Mouse (Mus musculus) Patski (cell line): ENCODE results near the gene Usp2. TPM values are rescaled to one million over a fixed set of nuclear protein-coding genes. Genes with fewer than 3 reads are reported as not detected.

ENCODE experiments used
- ATAC-seq: fragments of 100-300 bp; one replicate; pipeline ENCODE4 v1.8.0; 2021
- CTCF ChIA-PET: fragments of 350-600 bp; sonication (Branson Sonifier 250); formaldehyde crosslinking; loops from one replicate; lab custom pipeline; 2022; ENCODE audit warnings: inconsistent platforms; lab: Charles Lee
- POLR2A ChIA-PET: fragments of 350-600 bp; sonication (Branson Sonifier 250); formaldehyde crosslinking; loops from one replicate; lab custom pipeline; 2022; ENCODE audit warnings: antibody characterized with exemption, inconsistent platforms; lab: Charles Lee
- DNase-seq: peaks from one replicate; pipeline ENCODE4 v3.0.0-alpha.2; 2011; ENCODE audit warnings: low read depth, low spot score
- H3K27me3 ChIP-seq: fragments of 371-371 bp; one replicate; pipeline ENCODE4 v1.5.1; 2021
- CTCF ChIP-seq: fragments of 100-300 bp; IDR thresholded peaks from one replicate; pipeline ENCODE4 v1.5.1; 2021
- in situ Hi-C: fragments of 300-500 bp; cut with MboI; formaldehyde crosslinking; loops from 3 replicates; pipeline ENCODE4 v1.11.1; 2018; ENCODE audit warnings: low pct_unique_long_range_greater_than_20kb, mixed read lengths
- polyA plus RNA-seq: library from polyadenylated mRNA; unstranded; gene quantifications from one replicate; pipeline ENCODE4 v1.2.3, GENCODE M21; 2021

The Usp2 gene
- polyA plus RNA-seq, 1 experiment from 2014 or later = 1.7 TPM

DNA sequence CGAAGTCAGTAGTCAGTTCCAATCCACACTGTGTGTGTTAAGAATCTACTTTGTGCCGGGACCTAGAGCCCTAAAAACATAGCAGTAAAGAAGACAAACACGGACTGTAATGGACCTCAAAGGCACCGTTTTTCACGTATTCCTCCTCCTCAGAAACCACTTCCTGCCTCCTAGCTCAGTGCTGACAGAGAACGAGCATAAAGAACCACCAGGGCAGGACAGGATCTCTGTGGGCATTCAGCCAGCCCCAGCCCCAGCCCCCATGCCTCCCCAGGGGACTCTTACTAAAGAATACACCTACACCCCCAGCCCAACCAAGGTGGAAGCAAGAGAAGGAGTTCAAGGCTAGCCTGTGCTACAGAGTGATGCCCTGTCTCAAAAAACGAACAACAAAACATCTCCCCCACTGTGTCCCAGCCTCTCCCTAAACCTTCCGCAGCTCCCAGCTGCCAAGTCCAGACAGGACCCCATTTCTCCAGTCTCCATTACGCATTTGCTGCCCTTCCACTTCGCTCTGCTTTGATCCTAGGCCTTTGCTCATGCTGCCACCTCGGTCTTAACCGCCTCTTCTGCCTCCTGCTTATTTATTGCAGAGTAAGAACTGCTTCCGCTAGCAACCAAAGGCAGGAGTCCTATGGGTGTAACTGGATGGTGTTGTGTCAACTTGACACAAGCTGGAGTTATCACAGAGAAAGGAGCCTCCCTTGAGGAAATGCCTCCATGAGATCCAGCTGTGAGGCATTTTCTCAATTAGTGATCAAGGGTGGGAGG, 32.7 kb upstream of the Usp2 start:
- DNase-seq (no peak), ATAC-seq (no peak)
- ChIA-PET CTCF (no interaction called here), POLR2A (no interaction called here)
- H3K27me3 ChIP-seq = no peaks in the 10 kb centered on the region
- in situ Hi-C loops = no loop called here
- no peak for TF ChIP-seq CTCF

DNA sequence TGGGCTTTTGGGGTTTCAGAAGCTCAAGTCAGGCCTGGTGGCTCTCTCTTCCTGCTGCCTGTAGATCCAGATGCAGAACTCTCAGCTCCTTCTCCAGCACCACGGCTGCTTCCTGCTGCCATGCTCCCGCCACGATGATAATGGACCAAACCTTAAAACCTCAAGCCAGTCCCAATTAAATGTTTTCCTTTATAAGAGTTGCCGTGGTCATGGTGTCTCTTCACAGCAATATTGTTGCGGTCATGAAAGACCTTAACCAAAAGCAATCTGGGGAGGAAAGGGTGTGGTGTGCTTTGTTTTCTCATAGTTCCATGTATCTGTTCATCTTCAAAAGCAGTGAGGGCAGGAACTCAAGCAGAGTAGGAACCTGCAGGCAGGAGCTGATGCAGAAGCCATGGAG, 29.7 kb upstream of the Usp2 start:
- ATAC-seq (no peak), DNase-seq (no peak)
- H3K27me3 ChIP-seq = no peaks in the 10 kb centered on the region
- CTCF ChIA-PET = no interaction called here
- no peak for TF ChIP-seq CTCF
- POLR2A ChIA-PET = no interaction called here
- in situ Hi-C loops = no loop called here

DNA sequence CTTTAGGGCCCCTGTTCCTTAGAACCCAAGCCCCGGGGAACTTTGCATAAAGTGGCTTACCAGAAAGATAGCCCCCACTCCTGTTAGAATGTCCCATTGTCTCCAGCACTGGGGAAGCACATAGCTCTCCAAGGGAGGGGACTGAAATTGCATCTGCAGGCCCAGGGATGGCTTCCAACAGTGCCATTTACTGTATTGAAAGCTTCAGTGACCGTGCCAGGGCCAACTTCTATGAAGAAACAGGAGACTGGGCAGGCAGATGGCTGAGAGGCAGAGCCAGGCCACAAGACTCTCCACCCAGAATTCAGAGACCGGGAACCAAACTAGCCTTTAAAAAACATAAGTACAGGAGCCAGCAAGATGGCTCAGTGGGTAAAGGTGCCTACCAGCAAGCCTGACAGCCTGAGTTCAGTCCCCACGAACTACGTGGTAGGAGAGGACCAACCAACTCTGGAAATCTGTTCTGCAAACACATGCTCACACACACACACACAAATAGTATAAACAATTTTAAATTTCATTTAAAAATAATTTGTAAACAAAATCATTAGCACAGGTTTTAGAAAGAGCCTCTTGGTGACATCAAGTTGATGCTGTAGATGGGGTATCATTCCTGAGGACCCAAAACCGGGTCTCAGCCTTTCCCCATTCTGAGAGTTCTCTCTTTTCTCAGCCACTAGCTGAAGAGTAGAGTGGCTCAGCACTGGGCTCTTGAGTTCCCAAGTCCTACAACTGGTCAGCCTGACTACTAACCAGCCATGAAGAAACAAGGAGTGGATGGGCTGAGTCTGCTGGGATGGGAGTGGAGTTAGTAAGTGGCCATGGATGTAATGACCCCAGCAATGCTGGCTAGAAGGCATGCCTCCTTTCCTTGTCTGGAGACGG, 25.1 kb upstream of the Usp2 start:
- TF ChIP-seq CTCF = no peak
- no peaks in the 10 kb centered on the region for H3K27me3 ChIP-seq
- DNase-seq (no peak), ATAC-seq (no peak)
- in situ Hi-C loops = no loop called here
- CTCF ChIA-PET = interaction anchor here (1.8 kb wide), 1 partner anchor 12 kb away, joined by 7 read pairs; no protein-coding TSS in a partner anchor
- POLR2A ChIA-PET = interaction anchor here (0.6 kb wide), 2 partner anchors 87 to 1066 kb away, joined by 3 to 4 read pairs; no protein-coding TSS in a partner anchor

DNA sequence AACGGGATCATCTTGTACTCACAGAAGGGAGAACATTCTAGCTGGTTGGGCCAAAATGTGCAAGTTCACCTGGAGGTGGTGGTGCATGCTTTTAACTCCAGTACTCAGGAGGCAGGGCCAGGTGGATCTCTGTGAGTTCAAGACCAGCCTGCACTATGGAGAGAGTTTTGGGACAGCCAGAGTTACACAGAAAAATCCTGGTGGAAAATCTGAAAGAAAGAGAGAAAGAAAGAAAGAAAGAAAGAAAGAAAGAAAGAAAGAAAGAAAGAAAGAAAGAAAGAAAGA, 24.5 kb upstream of the Usp2 start:
- no peak for TF ChIP-seq CTCF
- POLR2A ChIA-PET = interaction anchor here (0.6 kb wide), 2 partner anchors 86 to 1066 kb away, joined by 3 to 4 read pairs; no protein-coding TSS in a partner anchor
- CTCF ChIA-PET = no interaction called here
- DNase-seq = no peak
- no peaks in the 10 kb centered on the region for H3K27me3 ChIP-seq
- in situ Hi-C loops = no loop called here
- no peak for ATAC-seq

DNA sequence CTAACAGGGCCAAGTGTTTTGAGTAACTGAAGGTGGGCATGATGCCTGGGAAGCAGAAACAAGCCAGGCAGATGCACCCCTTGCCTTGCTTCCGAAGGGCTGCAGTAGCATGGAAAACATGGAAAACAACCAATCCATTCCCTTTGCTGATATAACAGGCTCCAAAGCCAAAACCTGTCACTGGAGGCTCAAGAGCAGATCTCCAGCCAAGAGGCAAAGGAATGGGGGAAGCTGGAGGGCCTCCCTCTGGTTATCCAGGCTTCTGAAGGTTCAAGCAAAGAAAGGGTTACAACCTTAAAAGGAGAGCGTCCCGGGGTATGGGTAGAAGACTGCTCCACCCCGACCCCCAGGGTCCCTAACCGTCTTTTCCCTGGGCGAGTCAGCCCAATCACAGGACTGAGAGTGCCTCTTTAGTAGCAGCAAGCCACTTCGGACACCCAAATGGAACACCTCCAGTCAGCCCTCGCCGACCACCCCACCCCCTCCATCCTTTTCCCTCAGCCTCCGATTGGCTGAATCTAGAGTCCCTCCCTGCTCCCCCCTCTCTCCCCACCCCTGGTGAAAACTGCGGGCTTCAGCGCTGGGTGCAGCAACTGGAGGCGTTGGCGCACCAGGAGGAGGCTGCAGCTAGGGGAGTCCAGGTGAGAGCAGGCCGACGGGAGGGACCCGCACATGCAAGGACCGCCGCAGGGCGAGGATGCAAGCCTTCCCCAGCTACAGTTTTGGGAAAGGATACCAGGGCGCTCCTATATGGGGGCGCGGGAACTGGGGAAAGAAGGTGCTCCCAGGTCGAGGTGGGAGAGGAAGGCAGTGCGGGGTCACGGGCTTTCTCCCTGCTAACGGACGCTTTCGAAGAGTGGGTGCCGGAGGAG, 23.7 kb upstream of the Usp2 start, which contains the start of gene Thy1:
Gene Thy1 (plus strand): TSS at position 549 of the 872 bp plus-strand sequence.
- in situ Hi-C loops = no loop called here
- H3K27me3 ChIP-seq = no peaks in the 10 kb centered on the region
- DNase-seq (no peak), ATAC-seq (no peak)
- CTCF ChIA-PET = no interaction called here
- no peak for TF ChIP-seq CTCF
- POLR2A ChIA-PET = interaction anchor here (0.6 kb wide), 1 partner anchor 340 kb away, joined by 3 read pairs; no protein-coding TSS in a partner anchor

DNA sequence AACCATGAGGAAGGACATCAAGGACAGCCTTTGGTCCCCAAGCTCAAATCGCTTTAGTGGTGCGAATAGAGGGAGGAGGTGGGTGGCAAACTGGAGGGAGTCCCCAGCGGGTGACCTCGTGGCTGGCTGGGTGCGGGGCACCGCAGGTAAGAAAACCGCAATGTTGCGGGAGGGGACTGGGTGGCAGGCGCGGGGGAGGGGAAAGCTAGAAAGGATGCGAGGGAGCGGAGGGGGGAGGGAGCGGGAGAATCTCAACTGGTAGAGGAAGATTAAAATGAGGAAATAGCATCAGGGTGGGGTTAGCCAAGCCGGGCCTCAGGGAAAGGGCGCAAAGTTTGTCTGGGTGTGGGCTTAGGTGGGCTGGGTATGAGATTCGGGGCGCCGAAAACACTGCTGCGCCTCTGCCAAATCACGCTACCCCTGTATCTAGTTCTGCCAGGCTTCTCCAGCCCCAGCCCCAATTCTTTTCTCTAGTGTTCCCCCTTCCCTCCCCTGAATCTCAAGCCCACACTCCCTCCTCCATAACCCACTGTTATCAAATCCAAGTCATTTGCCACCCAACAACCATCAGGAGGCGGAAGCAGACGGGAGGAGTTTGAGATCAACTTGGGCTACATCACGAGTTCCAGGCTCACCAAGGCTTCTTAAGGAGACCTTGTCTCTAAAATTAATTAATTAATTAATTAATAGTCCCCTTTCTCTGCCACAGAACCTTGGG, 23.0 kb upstream of the Usp2 start:
- H3K27me3 ChIP-seq = no peaks in the 10 kb centered on the region
- POLR2A ChIA-PET = interaction anchor here (0.6 kb wide), 1 partner anchor 341 kb away, joined by 3 read pairs; no protein-coding TSS in a partner anchor

DNA sequence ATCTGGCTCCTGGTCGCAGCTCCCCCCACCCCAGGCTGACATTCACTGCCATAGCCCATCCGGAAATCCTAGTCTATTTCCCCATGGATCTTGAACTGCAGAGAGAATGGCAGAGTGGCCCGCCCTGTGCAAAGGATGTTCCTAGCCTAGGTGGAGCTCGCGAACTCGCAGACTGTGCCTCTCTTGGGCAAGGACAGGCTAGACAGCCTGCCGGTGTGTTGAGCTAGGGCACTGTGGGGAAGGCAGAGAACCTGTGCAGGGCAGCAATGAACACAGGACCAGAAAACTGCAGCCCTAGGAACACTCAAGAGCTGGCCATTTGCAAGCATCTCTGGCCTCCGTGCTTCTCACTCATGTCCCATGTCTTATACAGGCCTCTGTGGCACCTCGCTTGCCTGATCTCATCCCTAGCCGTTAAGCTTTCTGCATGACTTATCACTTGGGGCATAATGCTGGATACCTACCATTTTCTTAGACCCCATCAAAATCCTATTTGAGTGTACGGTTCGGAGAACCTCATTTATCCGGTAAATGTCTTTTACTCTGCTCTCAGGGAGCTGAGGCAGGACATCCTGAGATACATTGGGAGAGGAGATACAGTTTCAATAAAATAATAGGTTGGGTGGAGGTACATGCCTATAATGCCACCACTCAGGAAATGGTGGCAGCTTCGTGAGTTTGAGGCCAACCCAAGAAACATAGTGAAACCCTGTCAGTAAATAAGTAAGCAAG, 22.2 kb upstream of the Usp2 start:
- POLR2A ChIA-PET = no interaction called here
- no peak for TF ChIP-seq CTCF
- no peaks in the 10 kb centered on the region for H3K27me3 ChIP-seq
- CTCF ChIA-PET = interaction anchor here (2.2 kb wide), 1 partner anchor 60 kb away, joined by 5 read pairs; no protein-coding TSS in a partner anchor
- ATAC-seq (no peak), DNase-seq (no peak)
- in situ Hi-C loops = no loop called here

More for the DNA sequence above, 23.0 kb upstream of the Usp2 start:
- DNase-seq (no peak), ATAC-seq (no peak)
- in situ Hi-C loops = no loop called here
- no peak for TF ChIP-seq CTCF
- CTCF ChIA-PET = no interaction called here

DNA sequence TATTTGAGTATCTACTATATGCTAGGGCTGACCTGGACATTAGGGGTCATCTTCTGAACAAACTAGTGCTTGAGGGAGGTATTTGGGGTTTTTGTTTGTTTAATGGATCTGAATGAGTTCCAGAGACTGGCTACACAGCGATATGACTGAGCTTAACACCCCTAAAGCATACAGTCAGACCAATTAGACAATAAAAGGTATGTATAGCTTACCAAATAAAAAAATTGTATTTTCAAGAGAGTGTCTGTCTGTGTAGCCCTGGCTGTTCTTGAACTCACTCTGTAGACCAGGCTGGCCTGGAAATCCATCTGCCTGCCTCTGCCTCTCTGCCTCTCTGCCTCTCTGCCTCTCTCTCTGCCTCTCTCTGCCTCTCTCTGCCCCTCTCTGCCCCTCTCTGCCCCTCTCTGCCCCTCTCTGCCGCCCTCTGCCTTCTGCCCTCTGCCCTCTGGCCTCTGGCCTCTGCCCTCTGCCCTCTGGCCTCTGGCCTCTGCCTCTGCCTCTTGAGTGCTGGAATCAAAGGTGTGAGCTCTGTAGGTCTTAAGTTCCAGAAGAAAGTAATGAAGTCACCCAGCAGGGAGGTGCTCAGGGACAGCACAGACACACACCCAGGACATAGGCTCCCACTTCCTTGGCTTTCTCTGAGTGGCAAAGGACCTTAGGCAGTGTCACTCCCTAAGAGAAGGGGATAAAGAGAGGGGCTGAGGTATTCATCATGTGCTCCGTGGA, 21.5 kb upstream of the Usp2 start:
- ChIA-PET POLR2A (no interaction called here), CTCF (interaction anchor here (2.2 kb wide), 1 partner anchor 60 kb away, joined by 5 read pairs; no protein-coding TSS in a partner anchor)
- DNase-seq (no peak), ATAC-seq (no peak)
- no peaks in the 10 kb centered on the region for H3K27me3 ChIP-seq
- in situ Hi-C loops = no loop called here
- TF ChIP-seq CTCF = no peak
